Mouse (Mus musculus) E14TG2a.4 (cell line): ENCODE results near the gene Nfib.

Experiments used
- H3K27me3 ChIP-seq: 2 replicates; pipeline ENCODE4 v1.6.1; 2014; ENCODE audit warnings: low read length, control low read depth; ENCODE audit not compliant: insufficient read depth
- H3K36me3 ChIP-seq: 2 replicates; pipeline ENCODE4 v1.6.1; 2014; ENCODE audit warnings: low read length, control low read depth; ENCODE audit not compliant: insufficient read depth
- H3K4me1 ChIP-seq: replicated peaks from 2 replicates; pipeline ENCODE4 v1.6.1; 2014; ENCODE audit warnings: low read depth, low read length, control low read depth
- H3K4me3 ChIP-seq: replicated peaks from 2 replicates; pipeline ENCODE4 v1.5.1; 2014; ENCODE audit warnings: mild to moderate bottlenecking, low read length
- H3K9me3 ChIP-seq: 2 replicates; pipeline ENCODE4 v1.6.1; 2014; ENCODE audit warnings: low read length, control low read depth
- CTCF ChIP-seq: conservative IDR thresholded peaks from 2 replicates; pipeline ENCODE4 v1.5.1; 2014; ENCODE audit warnings: low read length
- NANOG ChIP-seq: IDR thresholded peaks from 2 replicates; pipeline ENCODE4 v1.6.1; 2014; ENCODE audit warnings: borderline replicate concordance, low read length, mixed read lengths
- POU5F1 ChIP-seq: IDR thresholded peaks from 2 replicates; pipeline ENCODE4 v1.6.1; 2014; ENCODE audit warnings: low read length, borderline replicate concordance

Nfib gene

DNA sequence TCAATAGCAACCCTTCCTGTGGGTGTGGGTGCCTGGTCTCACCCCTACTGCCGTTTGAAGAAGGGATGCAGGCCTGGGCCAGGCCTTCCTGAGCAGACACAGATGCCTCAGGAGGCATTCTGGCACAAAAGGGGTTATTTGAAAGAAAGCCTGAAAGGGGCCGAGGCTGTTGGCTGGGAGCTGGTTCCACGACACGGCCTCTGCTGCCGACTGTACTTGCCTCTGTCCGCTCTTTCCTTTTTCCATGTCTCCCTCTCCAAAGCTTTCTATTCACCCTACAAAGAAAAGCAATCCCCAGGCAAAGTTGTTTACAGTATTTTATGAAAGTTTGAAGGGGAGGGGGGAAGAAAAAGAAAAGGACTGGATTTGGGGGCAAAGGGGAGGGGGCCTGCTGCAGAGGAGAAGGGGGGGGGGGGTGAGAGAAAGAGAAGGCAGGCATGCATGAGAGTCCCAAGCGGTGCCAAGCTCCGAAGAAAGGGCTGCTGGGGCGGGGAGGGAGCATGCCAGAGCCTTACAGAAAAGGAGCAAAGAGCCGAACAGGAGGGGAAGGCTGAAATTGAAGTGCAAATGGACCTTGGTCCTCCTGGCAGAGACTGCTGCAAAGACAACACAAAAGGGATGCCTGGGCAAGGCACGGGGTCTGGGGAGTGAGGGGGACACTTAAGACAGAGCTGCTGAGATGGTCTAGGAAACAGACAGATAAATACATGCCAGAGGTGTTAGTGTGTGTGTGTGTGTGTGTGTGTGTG, 172.9 kb downstream of the Nfib start:
- H3K4me3 ChIP-seq = peak overlapping the region; percentile 54
- no peaks in the 10 kb centered on the region for H3K36me3 ChIP-seq
- H3K4me1 ChIP-seq = peaks cover 75% of the 10 kb centered on the region
- TF ChIP-seq CTCF (no peak), NANOG (no peak), POU5F1 (no peak)
- H3K9me3 ChIP-seq = peaks cover 4% of the 10 kb centered on the region; the same call in 1 of the 2 replicates
- H3K27me3 ChIP-seq = peaks cover 59% of the 10 kb centered on the region

DNA sequence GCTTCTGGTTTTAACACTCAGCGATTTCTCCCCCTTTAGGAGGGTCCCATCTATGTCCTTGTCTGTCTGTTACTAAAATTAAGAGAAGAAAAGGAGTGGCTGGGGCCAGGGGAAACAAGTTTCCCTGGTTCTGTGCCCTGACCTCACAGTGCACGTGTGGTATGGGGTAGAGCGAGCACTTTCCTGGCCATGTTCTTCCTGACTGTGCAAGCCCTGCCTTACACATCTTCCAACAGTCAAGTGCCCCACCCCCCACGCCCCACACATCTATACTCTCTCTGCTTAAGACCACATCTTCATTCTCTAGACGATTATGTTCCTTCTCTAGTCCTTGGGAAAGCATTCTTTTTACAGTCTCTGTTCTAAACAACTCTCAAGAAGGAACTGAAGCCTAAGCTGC, 173.6 kb downstream of the Nfib start:
- Histone ChIP-seq H3K4me3 (peak overlapping the region; percentile 54), H3K27me3 (peaks cover 53% of the 10 kb centered on the region), H3K36me3 (no peaks in the 10 kb centered on the region), H3K9me3 (peaks cover 4% of the 10 kb centered on the region; the same call in 1 of the 2 replicates), H3K4me1 (peaks cover 69% of the 10 kb centered on the region)
- TF ChIP-seq NANOG = no peak
- no peak for TF ChIP-seq POU5F1
- TF ChIP-seq CTCF = no peak

DNA sequence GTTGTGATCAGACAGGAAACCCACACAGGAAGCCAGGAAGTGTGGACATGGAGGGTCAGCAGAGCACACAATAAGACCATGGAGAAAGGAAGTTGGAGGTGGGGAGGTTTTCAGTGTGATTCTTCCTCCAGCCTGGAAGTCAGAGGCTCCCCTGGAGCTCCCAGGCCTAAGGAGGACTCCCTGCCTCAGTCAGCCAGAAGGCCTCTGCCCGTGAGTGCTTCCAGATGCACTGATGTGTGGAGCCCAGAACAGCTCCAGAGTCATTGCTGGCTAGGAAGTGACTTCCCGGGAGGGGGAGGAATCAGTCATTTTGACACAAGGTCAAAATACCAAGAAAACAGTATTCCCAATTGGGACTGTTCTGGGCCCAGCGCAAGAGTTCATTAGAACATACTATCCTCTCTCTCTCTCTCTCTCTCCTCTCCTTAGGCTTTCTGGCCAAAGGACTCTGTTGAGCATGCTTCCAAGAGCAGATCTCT, 174.6 kb downstream of the Nfib start:
- no peak overlapping the region for H3K4me3 ChIP-seq

DNA sequence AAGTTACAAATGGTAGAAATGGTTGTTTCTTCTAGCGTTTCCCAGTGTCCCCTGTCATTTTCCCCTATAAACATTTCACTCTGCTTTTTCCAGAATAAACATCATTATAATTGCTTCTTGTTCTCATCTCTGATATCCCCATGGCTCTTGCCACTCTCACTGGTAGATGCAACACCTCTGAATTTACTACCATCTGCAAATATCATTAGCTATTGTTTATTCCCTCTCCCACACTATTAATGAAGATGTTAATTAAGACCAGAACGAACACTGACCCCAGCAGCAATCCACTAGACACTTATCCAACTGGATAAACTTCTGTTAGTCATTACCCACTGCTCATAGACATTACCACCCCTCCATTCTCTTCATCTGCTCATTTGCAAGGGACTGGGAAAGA, 176.6 kb downstream of the Nfib start:
- no peak overlapping the region for H3K4me3 ChIP-seq
- TF ChIP-seq CTCF = no peak
- TF ChIP-seq NANOG = no peak
- TF ChIP-seq POU5F1 = no peak
- no peaks in the 10 kb centered on the region for H3K9me3 ChIP-seq
- H3K36me3 ChIP-seq = no peaks in the 10 kb centered on the region
- H3K4me1 ChIP-seq = peaks cover 45% of the 10 kb centered on the region
- peaks cover 23% of the 10 kb centered on the region for H3K27me3 ChIP-seq

More for the DNA sequence above, 174.6 kb downstream of the Nfib start:
- peaks cover 42% of the 10 kb centered on the region for H3K27me3 ChIP-seq
- no peaks in the 10 kb centered on the region for H3K36me3 ChIP-seq
- TF ChIP-seq CTCF = no peak
- no peak for TF ChIP-seq POU5F1
- no peak for TF ChIP-seq NANOG
- H3K9me3 ChIP-seq = peaks cover 4% of the 10 kb centered on the region; the same call in 1 of the 2 replicates
- H3K4me1 ChIP-seq = peaks cover 64% of the 10 kb centered on the region

DNA sequence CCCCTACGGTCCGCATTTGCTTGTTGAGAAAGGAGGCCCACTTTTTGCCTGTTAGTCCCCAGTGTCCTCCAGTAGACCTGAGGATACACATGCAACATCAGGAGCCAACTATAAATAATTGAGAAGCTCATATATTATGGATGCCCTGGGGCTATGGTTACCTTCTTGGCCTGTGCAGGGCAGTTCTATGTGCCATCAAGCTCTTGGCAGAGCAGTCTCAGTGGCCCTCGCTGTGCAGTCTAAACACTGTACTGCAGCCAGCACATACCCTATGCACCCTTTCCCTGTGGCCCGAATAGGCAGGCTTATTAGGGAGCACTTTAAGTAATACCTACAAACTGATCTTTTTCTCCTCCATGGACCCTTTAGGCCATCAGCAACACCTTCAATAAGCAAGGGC, 185.6 kb downstream of the Nfib start:
- Histone ChIP-seq H3K4me1 (peaks cover 11% of the 10 kb centered on the region), H3K36me3 (no peaks in the 10 kb centered on the region), H3K9me3 (no peaks in the 10 kb centered on the region), H3K4me3 (no peak overlapping the region), H3K27me3 (no peaks in the 10 kb centered on the region)
- no peak for TF ChIP-seq POU5F1
- TF ChIP-seq CTCF = no peak
- TF ChIP-seq NANOG = no peak

DNA sequence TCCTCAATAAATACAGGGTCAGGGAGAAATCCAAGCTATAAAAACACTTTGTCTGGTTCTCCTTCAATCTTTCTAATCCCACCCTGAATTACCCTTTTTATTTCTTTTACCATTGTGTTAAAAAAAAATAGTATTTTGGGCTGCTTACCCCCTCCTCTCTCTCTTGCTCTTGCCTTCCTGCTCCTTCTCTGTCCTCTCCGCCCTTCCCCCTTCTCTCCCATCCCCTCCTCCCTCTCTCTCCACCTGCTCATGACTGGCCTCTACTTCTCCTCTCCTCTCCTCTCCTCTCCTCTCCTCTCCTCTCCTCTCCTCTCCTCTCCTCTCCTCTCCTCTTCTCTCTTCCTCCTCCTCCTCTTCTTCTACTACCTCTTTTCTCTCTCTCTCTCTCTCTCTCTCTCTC, 187.4 kb downstream of the Nfib start:
- Histone ChIP-seq H3K4me1 (peaks cover 17% of the 10 kb centered on the region), H3K9me3 (no peaks in the 10 kb centered on the region), H3K36me3 (no peaks in the 10 kb centered on the region), H3K27me3 (no peaks in the 10 kb centered on the region), H3K4me3 (no peak overlapping the region)
- no peak for TF ChIP-seq POU5F1

DNA sequence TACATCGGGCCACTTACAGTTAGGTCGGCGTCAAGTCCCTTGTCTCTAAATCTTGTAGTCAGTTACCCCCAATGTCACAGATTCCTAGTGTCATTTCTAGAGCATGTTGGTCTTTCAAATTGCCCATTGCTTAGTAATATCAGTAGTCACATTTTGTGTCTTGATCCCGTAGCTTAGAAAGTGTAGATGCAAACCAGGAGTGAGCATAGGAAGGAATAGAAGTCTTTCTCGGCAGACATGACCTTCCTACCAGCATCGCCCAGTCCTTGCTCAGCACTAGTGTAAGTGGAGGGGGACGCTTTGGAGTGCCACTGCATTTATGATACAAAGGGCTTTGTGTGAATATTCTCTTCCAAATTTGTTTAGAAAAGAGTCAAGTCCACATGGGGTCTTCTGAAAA, 188.2 kb downstream of the Nfib start:
- no peaks in the 10 kb centered on the region for H3K27me3 ChIP-seq
- no peaks in the 10 kb centered on the region for H3K36me3 ChIP-seq
- peaks cover 21% of the 10 kb centered on the region for H3K4me1 ChIP-seq
- no peak overlapping the region for H3K4me3 ChIP-seq
- H3K9me3 ChIP-seq = no peaks in the 10 kb centered on the region
- no peak for TF ChIP-seq CTCF
- TF ChIP-seq POU5F1 = no peak
- TF ChIP-seq NANOG = no peak

DNA sequence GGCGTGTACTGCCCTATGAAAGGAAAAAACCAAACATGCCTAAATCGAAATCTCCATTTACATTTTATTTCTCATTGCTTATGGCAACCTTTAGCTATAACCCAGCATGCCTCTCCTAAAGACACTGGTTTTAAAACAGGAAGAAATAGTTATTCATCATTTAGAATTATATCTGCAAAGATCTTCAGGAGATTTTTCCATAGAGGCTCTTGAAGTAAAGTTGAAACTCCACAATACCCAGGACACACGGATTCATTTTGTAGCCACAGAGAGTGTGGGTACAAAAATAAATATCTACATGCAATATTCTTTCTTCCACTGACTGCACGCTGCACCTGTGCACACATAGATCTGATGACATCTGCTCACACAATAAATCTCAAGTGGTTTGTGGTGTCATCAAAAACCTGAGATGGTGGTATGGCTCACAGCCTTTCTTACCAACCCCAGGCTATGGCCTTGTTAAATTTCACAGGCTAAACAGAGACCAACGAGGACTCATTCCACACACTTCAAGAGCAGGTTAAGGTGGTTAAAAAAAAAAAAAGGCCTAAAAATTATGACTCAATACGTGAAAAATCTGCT, 189.2 kb downstream of the Nfib start:
- H3K4me1 ChIP-seq = peaks cover 30% of the 10 kb centered on the region
- TF ChIP-seq POU5F1 = no peak
- no peak for TF ChIP-seq NANOG
- no peak for TF ChIP-seq CTCF
- H3K4me3 ChIP-seq = no peak overlapping the region
- H3K27me3 ChIP-seq = no peaks in the 10 kb centered on the region
- no peaks in the 10 kb centered on the region for H3K36me3 ChIP-seq
- H3K9me3 ChIP-seq = no peaks in the 10 kb centered on the region

DNA sequence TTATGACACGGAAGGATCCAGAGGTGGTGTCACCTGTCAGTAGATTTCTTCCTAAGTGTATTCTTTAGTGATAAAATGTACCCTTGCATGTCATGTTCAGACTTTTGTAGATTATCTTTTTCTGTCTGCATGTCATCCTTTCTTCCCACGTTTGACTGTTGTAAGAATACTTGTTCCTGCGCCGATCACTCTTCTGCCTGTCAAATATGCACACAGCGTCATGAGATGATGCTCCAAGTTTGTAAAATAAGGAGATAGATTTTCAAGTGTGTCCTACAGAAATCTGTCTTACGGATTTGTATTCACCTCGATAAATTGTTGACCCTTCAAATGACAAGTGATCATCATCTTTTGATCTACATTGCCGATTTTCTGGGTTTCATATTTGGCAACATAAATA, 190.6 kb downstream of the Nfib start:
- Histone ChIP-seq H3K9me3 (no peaks in the 10 kb centered on the region), H3K36me3 (no peaks in the 10 kb centered on the region), H3K4me1 (peaks cover 44% of the 10 kb centered on the region), H3K27me3 (no peaks in the 10 kb centered on the region), H3K4me3 (no peak overlapping the region)
- TF ChIP-seq NANOG = no peak
- TF ChIP-seq CTCF = no peak
- TF ChIP-seq POU5F1 = no peak
